Mouse (Mus musculus): Measurements from ENCODE around the gene Agbl1. TPM values are rescaled to one million over a fixed set of nuclear protein-coding genes. Genes with fewer than 3 reads are reported as not detected.

Agbl1 gene
- total RNA-seq, 2 experiments from 2014 or later: 9.4 to 9.7 TPM

DNA sequence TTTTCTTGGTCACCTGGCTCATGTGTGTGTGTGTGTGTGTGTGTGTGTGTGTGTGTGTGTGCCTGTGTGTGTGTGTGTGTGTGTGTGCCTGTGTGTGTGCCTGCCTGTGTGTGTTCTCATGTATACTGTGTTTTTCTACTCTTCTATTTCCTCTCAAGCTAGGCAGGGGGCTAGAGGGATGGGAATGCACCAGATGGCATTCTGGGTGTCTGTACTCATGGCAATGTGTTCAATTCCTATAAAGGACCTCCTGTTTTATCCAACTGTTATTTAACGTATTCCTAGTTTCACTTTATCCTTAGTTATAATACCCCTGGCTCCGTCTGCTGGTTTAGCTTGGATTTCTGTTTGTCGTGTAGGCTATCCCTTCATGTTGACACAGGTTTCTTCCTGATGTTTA, 149.8 kb downstream of the Agbl1 start:
- no peak for DNase-seq
- intact Hi-C loops (cut with DNase I; ENCODE audit: low total_unique reads): no loop called here

DNA sequence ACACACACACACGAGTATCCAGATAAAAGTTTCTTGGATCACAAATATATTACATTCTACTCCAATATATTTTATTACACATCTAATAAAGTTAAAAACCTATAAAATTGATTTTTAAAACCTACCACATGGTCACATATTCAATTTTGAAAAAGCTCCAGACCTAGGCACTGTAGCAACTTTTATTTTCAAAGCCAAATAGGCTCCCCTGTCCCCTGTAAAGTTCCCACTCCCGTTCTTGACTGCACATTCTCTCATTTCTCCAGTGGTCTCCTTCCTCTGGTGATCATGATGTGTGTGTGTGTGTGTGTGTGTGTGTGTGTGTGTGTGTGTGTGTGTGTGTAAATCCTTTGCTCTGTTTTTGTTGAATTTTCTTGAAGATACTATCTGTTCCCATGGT, 152.3 kb downstream of the Agbl1 start:
- intact Hi-C loops (cut with DNase I; ENCODE audit: low total_unique reads): no loop called here
- DNase-seq: no peak

DNA sequence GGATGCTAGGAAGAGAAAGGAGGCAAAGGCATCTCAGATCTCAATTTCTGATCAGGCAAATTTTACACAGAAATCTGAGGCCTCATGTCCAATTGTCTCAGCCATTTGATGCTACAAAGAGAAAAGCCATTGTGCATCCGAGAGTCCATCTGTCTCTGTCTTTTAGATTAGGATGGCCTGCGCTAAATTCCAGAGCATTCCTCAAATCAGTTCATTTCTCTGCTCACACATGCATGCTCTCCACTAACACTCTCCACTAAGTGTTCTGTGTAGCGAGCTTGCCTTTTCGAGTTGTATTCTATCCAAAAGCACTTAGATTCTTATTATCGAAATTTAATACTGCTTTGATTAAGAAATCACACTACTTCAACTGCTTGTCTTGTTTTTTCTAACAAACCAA, 159.6 kb downstream of the Agbl1 start:
- no peak for DNase-seq
- intact Hi-C loops (cut with DNase I; ENCODE audit: low total_unique reads): no loop called here

DNA sequence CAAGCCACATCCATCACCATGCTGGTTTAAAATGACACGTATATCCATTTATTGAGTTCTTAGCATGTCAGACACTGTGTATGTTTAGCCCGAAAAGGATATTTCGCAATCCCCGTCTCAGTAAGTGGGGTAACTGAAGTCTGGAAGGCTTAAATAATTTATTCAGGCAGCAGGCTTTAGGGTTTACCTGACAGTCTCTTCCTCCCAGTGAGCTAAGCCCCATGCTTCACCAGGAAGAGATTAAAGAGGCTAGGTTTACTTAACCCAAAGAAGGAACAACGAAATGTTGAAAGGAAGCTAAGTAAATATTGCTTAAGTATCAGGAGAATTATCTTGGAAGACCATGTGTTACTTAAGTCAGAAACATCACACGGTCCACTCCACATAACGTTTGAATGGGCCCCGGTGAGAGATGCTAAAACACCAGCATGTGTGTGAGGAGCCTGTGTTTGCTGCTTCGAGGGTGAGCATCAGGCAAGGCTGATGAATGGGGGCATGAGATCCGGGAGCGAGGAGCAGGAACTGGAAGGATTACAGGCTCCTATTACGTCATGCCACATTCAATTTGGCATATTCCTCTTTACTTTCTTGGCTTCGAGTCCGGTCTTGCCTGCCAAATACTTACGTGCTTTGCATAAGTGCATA, 162.7 kb downstream of the Agbl1 start:
- intact Hi-C loops (cut with DNase I; ENCODE audit: low total_unique reads): loop anchor here (5.0 kb wide), 1 partner anchor 545 kb away; no protein-coding TSS in a partner anchor
- no peak for DNase-seq

DNA sequence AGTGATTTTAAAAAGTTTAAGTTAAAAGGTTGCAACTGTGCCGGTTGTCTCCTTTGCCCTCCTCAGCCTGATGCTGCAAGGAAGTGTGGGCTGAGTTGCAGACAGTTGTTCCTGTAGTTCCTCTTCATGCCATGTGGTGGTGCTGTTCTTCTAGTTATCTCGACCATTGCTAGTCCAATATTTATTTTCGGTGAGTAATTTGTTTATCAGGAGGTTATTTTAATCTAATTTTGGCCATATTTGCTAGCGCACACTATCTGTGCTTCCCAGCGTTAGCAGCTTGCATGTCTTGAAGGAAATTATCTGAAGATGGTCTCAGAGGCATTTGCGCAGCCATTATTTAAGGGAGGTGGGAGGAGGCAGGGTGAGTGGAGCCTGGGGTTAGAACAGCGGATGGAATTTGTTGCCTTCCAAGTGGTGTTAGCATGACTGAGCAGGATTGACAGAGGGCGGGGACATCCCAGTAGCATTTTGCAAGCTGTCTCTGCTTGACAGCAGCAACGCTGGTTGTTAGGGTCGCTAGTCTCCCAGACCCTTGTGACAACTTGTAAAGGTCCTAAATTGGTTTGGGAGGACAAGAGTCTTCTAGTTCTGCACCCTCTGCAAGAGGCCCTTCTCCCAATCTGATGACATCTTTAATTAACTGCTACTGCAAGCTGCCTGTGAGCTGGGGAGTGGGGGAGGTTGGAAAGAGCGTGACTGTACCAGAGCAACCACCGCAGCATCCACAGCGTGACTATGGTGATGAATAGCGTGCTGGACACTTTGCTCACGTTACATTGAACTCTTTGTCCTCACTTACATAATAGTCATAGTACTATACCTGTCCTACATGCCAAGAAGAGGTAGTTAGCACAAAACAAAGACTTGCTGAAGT, 163.5 kb downstream of the Agbl1 start:
- peak; percentile 33 for DNase-seq
- intact Hi-C loops (cut with DNase I; ENCODE audit: low total_unique reads): loop anchor here (5.0 kb wide), 1 partner anchor 544 kb away; no protein-coding TSS in a partner anchor

DNA sequence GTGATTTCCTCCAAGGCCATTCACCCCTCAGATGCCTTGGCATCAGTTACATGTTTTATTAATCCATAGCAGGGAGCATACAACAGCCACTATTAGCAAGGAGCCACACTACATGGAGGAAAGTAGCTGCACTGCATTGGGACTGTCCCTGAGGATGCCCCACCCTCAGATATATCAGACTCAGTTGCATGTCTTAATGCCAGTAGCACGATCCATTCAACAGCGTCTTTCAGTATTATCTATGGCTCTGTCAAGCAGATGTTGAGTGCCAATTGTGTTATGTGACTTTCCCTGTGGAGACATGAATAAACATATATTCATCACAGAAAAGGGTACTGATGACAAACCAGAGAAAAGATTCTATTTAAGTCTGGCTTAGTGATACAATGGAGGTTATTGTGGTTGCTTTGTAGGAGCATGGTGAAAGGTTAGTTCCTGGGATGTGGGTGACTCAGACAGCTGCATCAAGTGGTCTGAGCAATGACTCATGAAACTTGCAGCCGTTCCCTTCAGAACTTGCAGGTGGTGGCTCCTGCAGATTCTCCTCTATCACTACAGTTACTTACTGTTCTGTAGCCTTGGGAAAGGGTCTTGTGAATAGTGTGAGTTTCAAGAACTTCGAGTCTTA, 178.4 kb downstream of the Agbl1 start:
- intact Hi-C loops (cut with DNase I; ENCODE audit: low total_unique reads): no loop called here
- DNase-seq: no peak

DNA sequence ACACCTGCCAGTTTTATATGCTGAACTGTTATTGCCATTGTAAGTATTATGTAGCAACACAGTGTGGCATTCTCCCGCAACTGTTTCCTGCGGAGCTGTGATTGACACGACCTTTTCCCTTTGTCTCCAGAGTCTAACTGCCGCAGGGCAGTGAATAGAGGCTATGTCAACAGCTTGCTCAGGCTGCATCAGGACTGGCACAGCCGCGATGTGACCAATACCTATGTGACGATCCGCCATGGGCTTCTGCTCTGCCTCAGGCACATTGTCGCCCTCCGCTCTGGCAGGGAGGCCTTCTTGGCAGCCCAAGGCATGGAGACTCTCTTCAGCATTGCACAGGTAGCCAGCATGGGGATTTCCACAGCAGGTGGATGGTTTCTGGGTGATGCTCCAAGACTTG, 179.3 kb downstream of the Agbl1 start:
- DNase-seq: no peak
- intact Hi-C loops (cut with DNase I; ENCODE audit: low total_unique reads): no loop called here

DNA sequence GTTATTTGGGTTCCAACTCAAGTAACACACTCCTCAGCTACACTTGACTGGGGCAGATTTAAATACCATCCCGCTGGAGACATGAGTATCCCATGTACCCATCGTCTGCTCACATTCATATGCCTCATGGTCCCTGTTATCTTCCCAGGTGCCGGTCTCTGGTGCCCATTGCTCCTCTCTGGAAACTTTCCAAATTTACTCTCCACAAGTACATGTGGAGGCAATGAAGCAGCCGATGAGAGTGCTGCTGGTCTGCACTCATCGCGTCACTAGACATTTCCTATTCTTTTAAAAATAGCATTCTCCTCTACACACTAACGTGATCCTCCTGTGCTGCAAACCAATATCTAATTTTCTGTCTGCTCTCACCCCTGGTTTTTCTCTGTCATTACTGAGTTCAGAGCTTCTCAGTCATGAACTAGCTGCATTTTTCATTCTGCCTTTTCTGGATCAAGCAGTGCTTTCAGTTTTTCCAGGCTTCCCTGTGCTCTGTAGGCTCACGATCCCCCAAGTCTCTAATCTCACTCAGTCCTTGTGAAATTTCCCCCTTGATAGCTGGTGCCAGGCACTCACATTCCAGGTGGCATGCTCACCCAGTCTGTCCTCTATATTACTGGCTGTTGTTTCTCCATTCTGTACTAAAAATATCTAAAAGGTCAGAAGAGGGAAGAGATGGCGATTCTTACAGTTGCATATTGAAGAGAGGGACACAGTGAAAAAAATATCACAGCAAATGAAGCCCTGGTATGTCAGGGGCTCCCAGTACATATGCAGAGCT, 180.9 kb downstream of the Agbl1 start:
- no peak for DNase-seq
- intact Hi-C loops (cut with DNase I; ENCODE audit: low total_unique reads): no loop called here

DNA sequence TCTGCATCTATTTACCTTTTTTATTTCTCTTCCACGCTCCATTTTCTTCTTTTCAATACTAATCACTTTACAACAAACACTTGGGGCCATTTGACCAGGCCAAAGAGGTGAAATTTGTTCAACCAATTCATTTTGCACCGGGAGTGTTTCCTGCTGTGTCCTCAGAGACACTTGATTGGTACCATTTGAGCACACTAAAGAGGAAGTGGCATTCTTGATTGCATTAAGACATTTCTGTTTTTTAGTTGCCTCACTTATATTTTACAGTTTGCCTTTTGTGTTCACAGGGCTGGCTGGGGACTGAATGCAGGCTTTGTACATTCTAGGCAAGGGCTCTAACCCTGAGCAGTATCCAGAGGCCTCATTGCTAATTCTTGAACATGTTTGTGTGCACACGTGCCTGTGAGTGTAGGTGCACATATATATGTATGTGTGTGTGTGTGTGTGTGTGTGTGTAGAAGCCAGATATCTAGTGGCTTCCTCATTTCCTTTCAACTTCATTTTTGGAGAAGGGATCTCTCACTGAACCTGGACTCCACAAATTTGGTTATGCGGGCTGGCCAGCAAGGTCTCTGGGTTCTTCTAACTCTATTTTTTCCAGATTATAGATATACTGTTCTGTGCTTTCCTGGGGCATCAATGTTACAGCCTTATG, 182.4 kb downstream of the Agbl1 start:
- no peak for DNase-seq
- intact Hi-C loops (cut with DNase I; ENCODE audit: low total_unique reads): no loop called here

DNA sequence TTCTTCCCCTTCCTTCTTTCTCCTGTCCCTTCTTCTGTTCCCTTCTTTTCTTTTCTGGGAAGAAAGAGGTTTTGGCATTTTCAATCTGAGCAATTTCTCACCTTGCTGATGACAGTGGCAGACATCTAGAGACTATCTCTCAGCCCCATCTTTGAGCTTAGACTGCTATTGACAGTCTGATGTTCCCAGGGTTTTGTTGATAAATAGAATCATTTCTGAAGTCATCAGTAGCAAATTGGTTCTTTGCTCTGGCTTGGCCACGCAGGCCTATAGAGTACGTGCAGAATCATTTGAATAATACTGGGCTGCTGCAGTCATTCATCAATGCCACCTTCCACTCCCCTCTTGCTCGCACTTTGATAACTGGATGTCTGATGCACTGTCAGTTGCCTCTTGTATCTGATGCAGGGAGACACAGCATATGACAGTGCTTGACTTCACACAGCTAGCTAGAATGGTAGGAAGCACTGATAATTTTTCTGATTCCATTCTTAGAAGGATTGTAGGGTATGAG, 186.5 kb downstream of the Agbl1 start:
- DNase-seq: no peak
- intact Hi-C loops (cut with DNase I; ENCODE audit: low total_unique reads): no loop called here

DNA sequence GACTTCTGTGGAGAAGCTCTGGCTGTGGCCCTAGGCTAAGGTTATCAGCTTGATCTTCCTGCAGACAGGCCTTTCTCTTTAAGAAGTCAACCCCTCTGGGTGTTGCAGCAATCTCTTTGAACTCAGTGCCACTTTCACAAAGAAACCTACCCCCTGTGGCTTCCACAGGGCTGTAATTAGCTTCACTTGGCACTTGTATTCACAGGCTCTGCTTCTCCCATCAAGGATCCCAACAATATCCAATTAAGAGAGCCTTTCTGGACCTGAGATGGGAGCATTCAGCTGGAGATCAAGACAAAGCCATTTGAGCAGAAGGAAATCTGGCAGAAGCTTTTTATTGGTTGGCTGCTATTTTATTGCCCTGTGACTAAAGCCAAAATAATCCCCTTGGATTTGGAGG, 208.9 kb downstream of the Agbl1 start:
- intact Hi-C loops (cut with DNase I; ENCODE audit: low total_unique reads): no loop called here

DNA sequence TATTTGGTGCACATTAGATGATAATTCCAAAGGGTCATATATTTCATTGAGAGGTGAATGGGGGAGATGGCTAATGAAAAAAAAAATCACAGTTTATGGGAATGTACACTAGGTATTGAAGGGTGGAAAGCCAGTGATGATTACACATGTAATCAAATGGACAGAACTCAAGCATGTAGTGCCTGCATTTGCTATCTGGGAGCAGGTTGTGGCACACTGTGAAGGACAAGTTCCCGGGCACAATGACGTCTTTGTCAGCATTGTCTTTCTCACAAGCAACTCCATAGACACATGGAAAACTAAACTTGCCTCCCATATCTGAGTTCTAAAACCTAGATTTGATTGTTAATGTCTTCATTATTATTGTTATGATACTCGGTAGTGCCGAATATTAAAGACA, 209.3 kb downstream of the Agbl1 start:
- intact Hi-C loops (cut with DNase I; ENCODE audit: low total_unique reads): no loop called here
- no peak for DNase-seq

More for the DNA sequence above, 208.9 kb downstream of the Agbl1 start:
- no peak for DNase-seq

DNA sequence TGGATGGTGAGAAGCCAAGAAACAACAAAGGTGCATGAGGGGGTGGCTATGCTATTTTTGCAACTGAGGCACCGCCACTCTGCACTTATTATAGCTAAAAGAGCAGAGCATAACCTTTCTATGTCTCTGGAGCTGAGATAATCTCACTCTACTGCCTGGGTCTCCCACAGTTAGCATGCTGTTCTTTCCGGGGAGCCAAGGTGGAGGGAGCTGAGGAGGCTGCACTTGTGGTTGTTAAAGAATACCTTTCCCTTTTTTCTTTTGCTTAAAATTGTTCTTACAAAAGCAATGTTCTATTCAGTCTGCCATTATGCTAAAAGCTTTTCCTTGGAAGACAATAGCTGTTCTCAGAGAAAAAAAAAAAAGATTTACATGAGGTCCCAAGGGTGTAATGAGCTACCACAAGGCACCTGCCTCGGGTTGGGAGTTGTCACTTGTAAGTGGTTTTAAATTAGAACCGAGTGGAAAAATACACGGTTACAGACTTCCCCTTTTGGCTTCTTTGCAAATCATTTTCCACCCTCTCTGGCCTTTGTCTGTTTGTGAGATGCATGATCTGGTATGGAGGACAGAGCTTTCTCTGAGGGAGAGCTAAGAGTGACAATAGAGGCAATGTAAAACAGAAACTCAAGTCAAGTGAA, 232.8 kb downstream of the Agbl1 start:
- intact Hi-C loops (cut with DNase I; ENCODE audit: low total_unique reads): no loop called here
- no peak for DNase-seq

DNA sequence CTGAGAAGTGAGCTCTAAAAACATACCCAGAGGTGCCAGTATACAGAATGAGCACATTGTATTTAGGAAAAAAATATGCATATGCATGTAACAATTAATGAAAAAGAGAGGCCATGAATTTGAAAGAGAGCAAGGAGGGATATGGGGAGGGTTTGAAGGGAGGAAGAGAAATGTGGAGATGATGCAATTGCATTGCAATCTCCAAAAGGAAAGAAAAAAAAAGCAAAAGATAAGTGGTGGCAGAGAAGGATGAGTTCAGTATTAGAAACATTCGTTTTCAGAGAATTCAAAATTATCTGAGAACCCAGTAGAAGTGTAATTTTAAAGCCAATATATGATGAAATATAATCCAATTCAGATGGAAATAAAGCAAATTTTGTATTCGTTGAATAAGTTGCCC, 236.7 kb downstream of the Agbl1 start:
- intact Hi-C loops (cut with DNase I; ENCODE audit: low total_unique reads): no loop called here
- DNase-seq: no peak

DNA sequence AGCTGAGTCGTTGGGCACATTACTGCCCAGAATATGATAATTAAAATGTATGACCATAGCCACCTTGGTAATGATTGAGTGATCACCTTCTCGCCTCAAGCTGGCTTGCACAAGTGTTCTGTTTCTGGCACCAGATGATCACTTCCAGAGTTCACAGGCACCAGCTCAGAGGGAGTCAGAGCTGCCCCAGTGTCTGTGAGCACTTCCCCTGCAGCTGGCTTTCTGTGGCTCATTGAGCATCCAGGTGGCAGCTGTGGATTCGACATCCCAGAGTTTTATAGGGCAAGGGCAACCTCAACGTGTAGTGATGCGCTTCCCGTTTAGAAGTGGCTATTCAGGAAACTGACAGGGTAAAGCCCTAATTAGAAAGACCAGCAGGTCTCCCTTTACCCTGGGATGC, 244.5 kb downstream of the Agbl1 start:
- intact Hi-C loops (cut with DNase I; ENCODE audit: low total_unique reads): no loop called here
- DNase-seq: no peak

DNA sequence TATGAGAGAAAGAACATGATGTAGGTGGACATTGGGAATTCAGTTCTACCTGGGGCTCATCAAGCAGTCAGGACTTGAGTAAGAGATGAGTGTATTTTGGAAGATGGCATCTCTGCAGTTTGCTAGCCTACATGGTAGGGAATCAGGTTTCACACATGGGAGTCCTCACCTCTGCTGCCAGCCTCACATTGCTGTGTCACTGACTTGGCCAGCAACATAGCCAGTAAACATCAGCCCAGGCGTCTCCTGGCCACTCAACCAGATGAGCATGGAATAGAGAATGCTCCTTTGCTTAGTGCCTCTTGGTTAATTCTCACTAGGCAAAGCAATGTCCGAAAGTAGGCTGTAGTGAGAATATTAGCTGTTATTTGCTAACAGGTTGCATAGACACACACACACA, 255.9 kb downstream of the Agbl1 start:
- intact Hi-C loops (cut with DNase I; ENCODE audit: low total_unique reads): no loop called here
- DNase-seq: no peak

DNA sequence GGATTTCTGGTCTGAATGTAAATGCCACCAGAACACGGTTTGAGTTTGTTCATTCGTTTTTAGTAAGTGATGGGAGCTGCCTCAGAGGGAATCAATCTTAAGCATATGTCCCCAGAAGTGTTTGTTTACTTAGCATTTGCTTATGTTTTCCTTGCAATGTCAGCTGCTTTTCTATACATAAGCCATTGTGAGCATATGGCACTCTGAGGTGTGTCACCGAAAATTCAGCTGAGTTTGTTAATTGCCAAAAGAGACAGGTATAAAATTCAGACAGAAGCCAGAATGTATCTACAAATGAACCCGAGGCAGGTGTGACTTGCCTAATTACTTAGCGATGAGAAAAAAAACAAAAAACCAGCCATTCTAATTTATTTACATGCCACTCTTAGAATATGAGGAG, 257.8 kb downstream of the Agbl1 start:
- DNase-seq: no peak
- intact Hi-C loops (cut with DNase I; ENCODE audit: low total_unique reads): no loop called here

DNA sequence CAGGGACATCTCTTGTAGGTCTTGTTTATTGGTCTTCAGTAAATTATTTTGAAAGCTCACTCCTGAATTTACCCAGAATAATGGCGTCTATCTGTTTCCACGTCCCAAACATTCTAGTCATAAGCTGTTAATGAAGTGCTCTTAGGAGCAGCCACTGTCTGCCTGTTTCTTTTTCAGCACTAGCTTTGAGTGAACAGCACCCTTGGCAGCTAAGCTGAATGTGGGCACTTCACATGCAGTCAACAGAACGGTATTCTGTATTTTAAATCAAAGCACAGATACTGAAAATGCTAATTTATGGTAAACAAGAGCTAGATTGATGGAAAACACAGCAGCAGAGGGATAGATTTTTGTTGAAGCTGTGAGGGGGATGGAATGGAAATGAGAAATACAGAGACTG, 294.6 kb downstream of the Agbl1 start:
- DNase-seq: no peak
- intact Hi-C loops (cut with DNase I; ENCODE audit: low total_unique reads): no loop called here

DNA sequence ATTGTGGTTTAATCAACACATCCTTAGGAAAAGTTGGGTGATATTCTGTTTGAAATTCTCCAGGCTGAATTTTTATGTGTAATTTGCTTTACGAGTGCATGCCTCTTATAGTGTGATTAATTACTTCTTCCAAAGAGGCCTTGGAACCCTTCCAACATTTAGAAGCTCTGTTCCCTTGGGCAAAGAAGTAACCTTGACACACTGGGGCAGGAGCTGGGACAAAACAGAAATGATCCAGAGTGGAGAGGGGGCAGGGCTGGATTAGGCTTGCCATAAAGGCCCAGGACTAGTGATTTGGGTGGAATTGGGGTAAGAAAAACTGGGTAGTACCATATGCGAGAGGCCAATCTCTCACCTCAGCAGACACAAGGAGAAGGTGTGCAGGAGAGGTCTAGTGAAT, 316.8 kb downstream of the Agbl1 start:
- intact Hi-C loops (cut with DNase I; ENCODE audit: low total_unique reads): no loop called here

More for the DNA sequence above, 316.8 kb downstream of the Agbl1 start:
- DNase-seq: no peak

All from gastrocnemius, postnatal 14 days (tissue).